Mouse (Mus musculus) hindbrain, embryonic 14.5 days (tissue): ENCODE data around the gene Gm17349. TPM values are rescaled to one million over a fixed set of nuclear protein-coding genes. Genes with fewer than 3 reads are reported as not detected.

ENCODE experiments used
- ATAC-seq: fragments of 200-750 bp; cut with Nextera tagmentation; 2 replicates; pipeline ENCODE4 v1.8.0; 2017; ENCODE audit warnings: moderate number of reproducible peaks, mild to moderate bottlenecking, moderate TSS enrichment, moderate library complexity; ENCODE audit not compliant: low FRiP score
- DNase-seq: peaks from one replicate; pipeline ENCODE4 v3.0.0-alpha.2; 2015; ENCODE audit warnings: low spot score
- H3K27ac ChIP-seq: fragments of 300-500 bp; sonication (generic); 2 replicates; pipeline ENCODE4 v1.5.1; 2014; ENCODE audit warnings: mild to moderate bottlenecking, moderate library complexity
- H3K27me3 ChIP-seq: fragments of 300-500 bp; sonication (generic); 2 replicates; pipeline ENCODE4 v1.6.1; 2014; ENCODE audit warnings: mild to moderate bottlenecking, low read length, mixed read lengths; ENCODE audit not compliant: control insufficient read depth, insufficient read depth
- H3K36me3 ChIP-seq: fragments of 300-500 bp; sonication (generic); replicated peaks from 2 replicates; pipeline ENCODE4 v1.6.1; 2014; ENCODE audit not compliant: control insufficient read depth, insufficient read depth
- H3K4me1 ChIP-seq: fragments of 300-500 bp; sonication (generic); replicated peaks from 2 replicates; pipeline ENCODE4 v1.6.1; 2014; ENCODE audit warnings: antibody characterized with exemption, low read length, mixed read lengths; ENCODE audit not compliant: control insufficient read depth, insufficient read depth
- H3K4me2 ChIP-seq: fragments of 300-500 bp; sonication (generic); replicated peaks from 2 replicates; pipeline ENCODE4 v1.6.1; 2014; ENCODE audit warnings: mild to moderate bottlenecking, moderate library complexity
- H3K4me3 ChIP-seq: fragments of 300-500 bp; sonication (generic); replicated peaks from 2 replicates; pipeline ENCODE4 v1.5.1; 2014; ENCODE audit warnings: mild to moderate bottlenecking, low read length
- H3K9ac ChIP-seq: fragments of 300-500 bp; sonication (generic); 2 replicates; pipeline ENCODE4 v1.6.1; 2014
- H3K9me3 ChIP-seq: fragments of 300-500 bp; sonication (generic); 2 replicates; pipeline ENCODE4 v1.6.1; 2016; ENCODE audit warnings: low read length; ENCODE audit not compliant: control insufficient read depth
- WGBS: fragments of 180-500 bp; shearing (Covaris S2); extraction: QIAGEN DNeasy Blood & Tissue Kit; methylation state at CpG from one replicate; pipeline ENCODE4 v1.1.7; 2014; 5-methylcytosine and 5-hydroxymethylcytosine counted together
- polyA plus RNA-seq: library from polyadenylated mRNA; unstranded; fragments of >200 nt; fragmentation: Nextera tagmentation; extraction: Ambion mirVana; gene quantifications from 2 replicates; pipeline ENCODE4 v1.2.1, GENCODE M21; 2014

The Gm17349 gene
- polyA plus RNA-seq, 1 experiment from 2014 or later, result not detected

GRCm38 (mm10) chr15:99661121-99661830 is 44.0 kb downstream of the Gm17349 start:
- Histone ChIP-seq H3K27ac (no peak overlapping the region), H3K36me3 (no peaks in the 10 kb centered on the region), H3K4me3 (no peak overlapping the region), H3K4me2 (no peak overlapping the region), H3K9ac (no peak overlapping the region), H3K4me1 (peaks cover 26% of the 10 kb centered on the region), H3K27me3 (no peaks in the 10 kb centered on the region), H3K9me3 (no peaks in the 10 kb centered on the region)
- ATAC-seq (no peak), DNase-seq (no peak)
- WGBS, result 94% methylated on average over 15 of the region's 15 CpGs

- no peak for ATAC-seq
- Histone ChIP-seq H3K9me3 (no peaks in the 10 kb centered on the region), H3K9ac (no peak overlapping the region), H3K36me3 (no peaks in the 10 kb centered on the region), H3K27me3 (no peaks in the 10 kb centered on the region; the same call in 1 of the 2 replicates), H3K4me1 (peaks cover 20% of the 10 kb centered on the region), H3K4me3 (no peak overlapping the region), H3K4me2 (no peak overlapping the region), H3K27ac (no peak overlapping the region)
- WGBS, result 65% methylated on average over 2 of the region's 2 CpGs
- no peak for DNase-seq
These were observed 46.9 kb downstream of the Gm17349 start for GRCm38 (mm10) chr15:99658437-99658836.

- 40% methylated on average over 9 of the region's 9 CpGs for WGBS
- ATAC-seq (no peak), DNase-seq (no peak)
- Histone ChIP-seq H3K4me3 (no peak overlapping the region), H3K36me3 (no peaks in the 10 kb centered on the region), H3K27ac (peak overlapping the region; percentile 38; the same call in 1 of the 2 replicates), H3K27me3 (no peaks in the 10 kb centered on the region; the same call in 1 of the 2 replicates), H3K9me3 (no peaks in the 10 kb centered on the region), H3K4me1 (peaks cover 17% of the 10 kb centered on the region), H3K9ac (peak overlapping the region; percentile 16; the same call in 1 of the 2 replicates), H3K4me2 (no peak overlapping the region)
These were observed 49.3 kb downstream of the Gm17349 start for GRCm38 (mm10) chr15:99655956-99656355.

- 2% methylated on average over 21 of the region's 21 CpGs for WGBS
- H3K9me3 ChIP-seq, result no peaks in the 10 kb centered on the region
- H3K4me1 ChIP-seq, result peaks cover 28% of the 10 kb centered on the region
These were observed 51.4 kb downstream of the Gm17349 start for GRCm38 (mm10) chr15:99653876-99654275.

GRCm38 (mm10) chr15:99653291-99653690 is 52.0 kb downstream of the Gm17349 start:
- H3K36me3 ChIP-seq, result no peaks in the 10 kb centered on the region
- no peaks in the 10 kb centered on the region for H3K9me3 ChIP-seq
- H3K4me1 ChIP-seq, result peaks cover 34% of the 10 kb centered on the region
- peak overlapping the region; percentile 7; the same call in 1 of the 2 replicates for H3K4me3 ChIP-seq
- H3K27ac ChIP-seq, result no peak overlapping the region
- no peak for DNase-seq
- no peak for ATAC-seq
- H3K9ac ChIP-seq, result no peak overlapping the region
- WGBS, result 4% methylated on average over 8 of the region's 8 CpGs
- H3K4me2 ChIP-seq, result peak overlapping the region; percentile 47
- H3K27me3 ChIP-seq, result no peaks in the 10 kb centered on the region; the same call in 1 of the 2 replicates

More at GRCm38 (mm10) chr15:99653876-99654275, 51.4 kb downstream of the Gm17349 start:
- no peak overlapping the region for H3K27ac ChIP-seq
- H3K36me3 ChIP-seq, result no peaks in the 10 kb centered on the region
- 0 out of 2 replicates have a peak overlapping the region, but pooled peaks have one; percentile 1 for H3K9ac ChIP-seq
- ATAC-seq (no peak), DNase-seq (no peak)
- peak overlapping the region; percentile 7; the same call in 1 of the 2 replicates for H3K4me3 ChIP-seq
- peak overlapping the region; percentile 47 for H3K4me2 ChIP-seq
- H3K27me3 ChIP-seq, result no peaks in the 10 kb centered on the region; the same call in 1 of the 2 replicates

Other genes starting within 250 kb of the Gm17349 start
- gene Nckap5l, start 247.7 kb downstream of the Gm17349 start, polyA plus RNA-seq, result 16.2 and 19.3 TPM in 2 replicates
- 16.5 and 19.6 TPM in 2 replicates for gene Bcdin3d, start 230.8 kb downstream of the Gm17349 start, polyA plus RNA-seq
- gene Faim2, start 177.3 kb downstream of the Gm17349 start, polyA plus RNA-seq, result 32.0 and 44.4 TPM in 2 replicates
- not detected in 2 replicates for gene Aqp2, start 126.4 kb downstream of the Gm17349 start, polyA plus RNA-seq
- 0.42 and 1.4 TPM in 2 replicates for gene Aqp5, start 114.7 kb downstream of the Gm17349 start, polyA plus RNA-seq
- gene Aqp6, start 104.1 kb downstream of the Gm17349 start, polyA plus RNA-seq, result 0.77 and 1.2 TPM in 2 replicates
- 44.9 and 51.3 TPM in 2 replicates for gene Racgap1, start 53.8 kb downstream of the Gm17349 start, polyA plus RNA-seq
- gene Asic1, start 35.1 kb downstream of the Gm17349 start, polyA plus RNA-seq, result 49.7 and 51.7 TPM in 2 replicates
- gene Smarcd1, start 3.4 kb downstream of the Gm17349 start, polyA plus RNA-seq, result 93.2 and 107 TPM in 2 replicates
- 2.0 and 2.2 TPM in 2 replicates for gene Gpd1, start 12.0 kb upstream of the Gm17349 start, polyA plus RNA-seq
- 182 and 202 TPM in 2 replicates for gene Cox14, start 20.1 kb upstream of the Gm17349 start, polyA plus RNA-seq
- gene Cers5, start 67.4 kb upstream of the Gm17349 start, polyA plus RNA-seq, result 78.5 and 89.3 TPM in 2 replicates
- gene Lima1, start 170.0 kb upstream of the Gm17349 start, polyA plus RNA-seq, result 11.2 and 14.5 TPM in 2 replicates